Mouse (Mus musculus): ENCODE measurements at regions not wholly inside any gene's neighbourhood (a gene's known extent, or its start where the extent isn't known, plus 50 kb on each side); places are given as distances from the start of the nearest gene placed in this dataset.

GRCm38 (mm10) chr17:65146376-65146775, 310.5 kb upstream of the 4930583I09Rik start:
- ATAC-seq (ENCODE audit: low read depth) = no peak
- Histone ChIP-seq H3K27me3 (ENCODE audit: control insufficient read depth, insufficient read depth, low read length) (no peaks in the 10 kb centered on the region), H3K9ac (replicated peaks; ENCODE audit: low read depth, low read length) (no peak overlapping the region), H3K27ac (ENCODE audit: low read depth, low read length) (0 out of 2 replicates have a peak overlapping the region, but pooled peaks have one; percentile 2), H3K4me3 (ENCODE audit: low read depth, low read length) (no peak overlapping the region), H3K36me3 (ENCODE audit: control insufficient read depth, insufficient read depth, low read length) (no peaks in the 10 kb centered on the region), H3K9me3 (ENCODE audit: control insufficient read depth, low read length) (no peaks in the 10 kb centered on the region; the same call in 1 of the 2 replicates), H3K4me2 (ENCODE audit: low read depth, low read length) (no peak overlapping the region), H3K4me1 (ENCODE audit: control insufficient read depth, insufficient read depth, low read length) (no peaks in the 10 kb centered on the region)
- WGBS = 73% methylated on average over 2 of the region's 2 CpGs

DNA sequence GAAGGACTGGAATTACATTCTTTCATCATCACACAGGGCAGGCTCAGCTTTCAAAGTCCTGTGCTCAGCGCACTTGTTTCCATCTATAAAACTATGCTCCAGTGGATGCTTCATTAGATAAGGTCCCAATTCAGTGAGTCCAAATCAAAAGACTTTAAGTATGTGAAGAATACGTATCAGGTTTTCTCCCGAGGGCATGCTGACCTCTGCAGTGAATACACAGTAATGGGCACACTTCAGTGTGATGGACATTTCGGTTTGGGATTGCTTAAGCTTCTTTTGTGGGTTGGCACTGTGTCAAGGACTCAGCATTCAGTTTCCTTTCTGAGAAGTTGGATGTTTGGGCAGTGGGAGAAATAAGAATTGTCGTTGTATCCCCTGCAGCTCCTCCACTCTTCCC, 278.8 kb upstream of the 4930583I09Rik start:
- Histone ChIP-seq H3K4me2 (ENCODE audit: low read depth, low read length) (no peak overlapping the region), H3K4me3 (ENCODE audit: low read depth, low read length) (no peak overlapping the region), H3K27me3 (ENCODE audit: control insufficient read depth, insufficient read depth, low read length) (no peaks in the 10 kb centered on the region), H3K36me3 (ENCODE audit: control insufficient read depth, insufficient read depth, low read length) (no peaks in the 10 kb centered on the region), H3K9me3 (ENCODE audit: control insufficient read depth, low read length) (no peaks in the 10 kb centered on the region), H3K4me1 (ENCODE audit: control insufficient read depth, insufficient read depth, low read length) (no peaks in the 10 kb centered on the region), H3K27ac (ENCODE audit: low read depth, low read length) (no peak overlapping the region), H3K9ac (replicated peaks; ENCODE audit: low read depth, low read length) (no peak overlapping the region)
- ATAC-seq (ENCODE audit: low read depth) = no peak
- 84% methylated on average over 5 of the region's 5 CpGs for WGBS

DNA sequence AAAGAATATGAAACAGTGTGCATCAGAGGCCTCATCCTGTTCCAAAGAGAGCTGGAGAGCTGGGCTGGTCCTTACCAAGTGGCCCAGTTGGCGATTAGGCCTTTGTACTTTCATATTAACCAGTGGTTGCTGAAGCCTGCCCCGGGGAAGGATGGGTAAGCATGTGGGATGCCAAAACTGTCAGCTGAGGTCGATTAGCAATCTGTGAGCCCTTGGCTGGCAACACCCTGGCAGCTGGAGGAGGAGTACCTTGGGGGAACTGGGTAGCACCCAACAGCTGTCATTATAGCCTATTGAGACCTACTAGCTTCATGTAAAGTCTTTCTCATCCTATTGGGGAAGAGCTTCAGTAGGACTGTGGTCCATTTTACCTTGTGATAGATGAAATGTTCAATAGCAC, 277.2 kb upstream of the 4930583I09Rik start:
- Histone ChIP-seq H3K36me3 (ENCODE audit: control insufficient read depth, insufficient read depth, low read length) (no peaks in the 10 kb centered on the region), H3K4me2 (ENCODE audit: low read depth, low read length) (no peak overlapping the region), H3K9me3 (ENCODE audit: control insufficient read depth, low read length) (no peaks in the 10 kb centered on the region), H3K4me3 (ENCODE audit: low read depth, low read length) (no peak overlapping the region), H3K4me1 (ENCODE audit: control insufficient read depth, insufficient read depth, low read length) (no peaks in the 10 kb centered on the region), H3K27ac (ENCODE audit: low read depth, low read length) (no peak overlapping the region), H3K27me3 (ENCODE audit: control insufficient read depth, insufficient read depth, low read length) (no peaks in the 10 kb centered on the region), H3K9ac (replicated peaks; ENCODE audit: low read depth, low read length) (no peak overlapping the region)
- ATAC-seq (ENCODE audit: low read depth) = no peak
- WGBS = 82% methylated on average over 3 of the region's 3 CpGs

DNA sequence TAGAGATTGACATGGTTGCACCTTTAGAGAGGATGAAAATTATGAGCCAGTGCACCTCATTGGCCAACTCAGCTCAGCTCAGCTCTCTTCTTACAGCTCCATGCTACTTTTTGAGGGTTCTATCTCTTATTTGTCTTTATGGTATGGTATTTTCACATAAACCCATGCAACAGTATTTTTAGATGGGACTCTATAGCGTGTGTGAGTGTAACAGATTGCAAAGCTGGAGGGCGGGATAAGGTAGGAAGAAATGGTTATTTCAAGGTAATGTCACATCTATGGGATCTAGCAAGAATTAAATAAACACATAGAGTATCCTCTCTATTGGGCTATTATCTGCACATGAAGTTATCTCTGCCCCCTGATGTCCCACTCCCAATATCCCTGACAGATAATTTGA, 269.8 kb upstream of the 4930583I09Rik start:
- H3K27ac ChIP-seq (ENCODE audit: low read depth, low read length) = no peak overlapping the region
- no peaks in the 10 kb centered on the region for H3K27me3 ChIP-seq (ENCODE audit: control insufficient read depth, insufficient read depth, low read length)
- H3K4me3 ChIP-seq (ENCODE audit: low read depth, low read length) = no peak overlapping the region
- WGBS = 95% methylated on average over 2 of the region's 2 CpGs
- no peak overlapping the region for H3K4me2 ChIP-seq (ENCODE audit: low read depth, low read length)
- no peaks in the 10 kb centered on the region for H3K4me1 ChIP-seq (ENCODE audit: control insufficient read depth, insufficient read depth, low read length)
- no peaks in the 10 kb centered on the region for H3K36me3 ChIP-seq (ENCODE audit: control insufficient read depth, insufficient read depth, low read length)
- ATAC-seq (ENCODE audit: low read depth) = no peak
- no peaks in the 10 kb centered on the region for H3K9me3 ChIP-seq (ENCODE audit: control insufficient read depth, low read length)
- H3K9ac ChIP-seq (replicated peaks; ENCODE audit: low read depth, low read length) = no peak overlapping the region

- Histone ChIP-seq H3K27ac (ENCODE audit: low read depth, low read length) (no peak overlapping the region), H3K9me3 (ENCODE audit: control insufficient read depth, low read length) (no peaks in the 10 kb centered on the region), H3K27me3 (ENCODE audit: control insufficient read depth, insufficient read depth, low read length) (no peaks in the 10 kb centered on the region), H3K4me2 (ENCODE audit: low read depth, low read length) (no peak overlapping the region), H3K36me3 (ENCODE audit: control insufficient read depth, insufficient read depth, low read length) (no peaks in the 10 kb centered on the region), H3K4me1 (ENCODE audit: control insufficient read depth, insufficient read depth, low read length) (no peaks in the 10 kb centered on the region), H3K9ac (replicated peaks; ENCODE audit: low read depth, low read length) (no peak overlapping the region), H3K4me3 (ENCODE audit: low read depth, low read length) (no peak overlapping the region)
- no peak for ATAC-seq (ENCODE audit: low read depth)
- WGBS = 71% methylated on average over 6 of the region's 6 CpGs
These were observed 265.3 kb upstream of the 4930583I09Rik start for GRCm38 (mm10) chr17:65101157-65101556.

- no peak overlapping the region for H3K4me3 ChIP-seq (ENCODE audit: low read depth, low read length)
- no peaks in the 10 kb centered on the region for H3K36me3 ChIP-seq (ENCODE audit: control insufficient read depth, insufficient read depth, low read length)
- no peak overlapping the region for H3K27ac ChIP-seq (ENCODE audit: low read depth, low read length)
- no peak overlapping the region for H3K9ac ChIP-seq (replicated peaks; ENCODE audit: low read depth, low read length)
- 36% methylated on average over 8 of the region's 8 CpGs for WGBS
- peak; percentile 68 for ATAC-seq (ENCODE audit: low read depth)
- H3K4me1 ChIP-seq (ENCODE audit: control insufficient read depth, insufficient read depth, low read length) = peaks cover 7% of the 10 kb centered on the region; the same call in 1 of the 2 replicates
- H3K9me3 ChIP-seq (ENCODE audit: control insufficient read depth, low read length) = no peaks in the 10 kb centered on the region
- no peak overlapping the region for H3K4me2 ChIP-seq (ENCODE audit: low read depth, low read length)
- no peaks in the 10 kb centered on the region for H3K27me3 ChIP-seq (ENCODE audit: control insufficient read depth, insufficient read depth, low read length)
These were observed 246.4 kb upstream of the 4930583I09Rik start for GRCm38 (mm10) chr17:65082249-65082648.

GRCm38 (mm10) chr17:65081779-65082086, 245.9 kb upstream of the 4930583I09Rik start:
- Histone ChIP-seq H3K27me3 (ENCODE audit: control insufficient read depth, insufficient read depth, low read length) (no peaks in the 10 kb centered on the region), H3K36me3 (ENCODE audit: control insufficient read depth, insufficient read depth, low read length) (no peaks in the 10 kb centered on the region), H3K9me3 (ENCODE audit: control insufficient read depth, low read length) (no peaks in the 10 kb centered on the region), H3K4me3 (ENCODE audit: low read depth, low read length) (no peak overlapping the region), H3K9ac (replicated peaks; ENCODE audit: low read depth, low read length) (no peak overlapping the region), H3K4me1 (ENCODE audit: control insufficient read depth, insufficient read depth, low read length) (peaks cover 7% of the 10 kb centered on the region; the same call in 1 of the 2 replicates), H3K27ac (ENCODE audit: low read depth, low read length) (no peak overlapping the region; the same call in 1 of the 2 replicates), H3K4me2 (ENCODE audit: low read depth, low read length) (no peak overlapping the region)
- ATAC-seq (ENCODE audit: low read depth) = 0 out of 2 replicates have a peak, but pooled peaks have one; percentile 44
- 51% methylated on average over 2 of the region's 2 CpGs for WGBS

DNA sequence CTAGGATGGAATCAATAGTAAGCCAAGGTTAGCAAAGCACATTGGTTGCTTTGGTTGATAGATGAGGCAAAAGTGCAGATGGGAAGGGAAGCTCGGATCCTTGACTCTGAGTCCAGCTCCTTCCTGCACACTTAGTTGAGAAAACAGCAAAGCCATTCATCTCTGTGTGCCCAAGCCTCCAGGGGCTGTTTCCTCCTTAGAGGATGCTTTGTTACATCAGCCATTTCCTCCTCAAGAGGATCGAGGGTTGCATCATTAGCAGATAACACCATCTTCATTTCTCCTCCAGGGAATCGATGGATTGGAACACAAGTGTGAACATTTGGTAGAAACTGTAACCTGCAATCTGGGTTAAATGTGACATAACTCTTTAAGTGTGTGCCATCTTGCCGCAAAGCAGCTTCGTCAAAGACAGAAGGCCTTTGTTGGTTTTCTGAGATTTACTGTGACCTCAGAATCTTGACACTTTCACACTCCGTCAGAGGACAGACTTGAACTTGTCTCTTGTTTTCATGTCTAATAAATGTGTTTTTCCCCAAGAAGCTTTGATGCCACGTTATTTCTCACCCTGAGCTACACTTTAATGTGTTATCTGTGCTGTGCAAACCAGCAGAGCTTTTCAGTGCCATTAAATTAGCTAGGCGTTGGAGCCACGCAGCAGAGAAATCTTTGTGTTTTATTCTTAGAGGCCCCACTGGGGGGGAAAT, 245.4 kb upstream of the 4930583I09Rik start:
- Histone ChIP-seq H3K4me1 (ENCODE audit: control insufficient read depth, insufficient read depth, low read length) (peaks cover 7% of the 10 kb centered on the region; the same call in 1 of the 2 replicates), H3K4me3 (ENCODE audit: low read depth, low read length) (no peak overlapping the region), H3K27ac (ENCODE audit: low read depth, low read length) (no peak overlapping the region; the same call in 1 of the 2 replicates), H3K9ac (replicated peaks; ENCODE audit: low read depth, low read length) (no peak overlapping the region), H3K36me3 (ENCODE audit: control insufficient read depth, insufficient read depth, low read length) (no peaks in the 10 kb centered on the region), H3K4me2 (ENCODE audit: low read depth, low read length) (no peak overlapping the region), H3K27me3 (ENCODE audit: control insufficient read depth, insufficient read depth, low read length) (no peaks in the 10 kb centered on the region), H3K9me3 (ENCODE audit: control insufficient read depth, low read length) (no peaks in the 10 kb centered on the region)
- ATAC-seq (ENCODE audit: low read depth) = 0 out of 2 replicates have a peak, but pooled peaks have one; percentile 34
- WGBS = 25% methylated on average over 9 of the region's 9 CpGs

GRCm38 (mm10) chr17:65074878-65075277, 239.0 kb upstream of the 4930583I09Rik start:
- H3K27me3 ChIP-seq (ENCODE audit: control insufficient read depth, insufficient read depth, low read length) = no peaks in the 10 kb centered on the region
- no peaks in the 10 kb centered on the region for H3K4me1 ChIP-seq (ENCODE audit: control insufficient read depth, insufficient read depth, low read length)
- no peak overlapping the region for H3K9ac ChIP-seq (replicated peaks; ENCODE audit: low read depth, low read length)
- H3K9me3 ChIP-seq (ENCODE audit: control insufficient read depth, low read length) = no peaks in the 10 kb centered on the region
- H3K4me2 ChIP-seq (ENCODE audit: low read depth, low read length) = no peak overlapping the region
- no peak overlapping the region for H3K4me3 ChIP-seq (ENCODE audit: low read depth, low read length)
- no peaks in the 10 kb centered on the region for H3K36me3 ChIP-seq (ENCODE audit: control insufficient read depth, insufficient read depth, low read length)
- H3K27ac ChIP-seq (ENCODE audit: low read depth, low read length) = no peak overlapping the region
- no peak for ATAC-seq (ENCODE audit: low read depth)
- WGBS = 93% methylated on average over 4 of the region's 4 CpGs

Measured in neural tube, embryonic 14.5 days (tissue).